Mouse (Mus musculus) embryonic facial prominence, embryonic 12.5 days (tissue): ENCODE measurements around the gene Guk1. TPM values are rescaled to one million over a fixed set of nuclear protein-coding genes. Genes with fewer than 3 reads are reported as not detected.

Experiments
- ATAC-seq: fragments of 200-750 bp; cut with Nextera tagmentation; 2 replicates; pipeline ENCODE4 v1.8.0; 2017; ENCODE audit not compliant: insufficient number of reproducible peaks, insufficient read depth, low FRiP score, low TSS enrichment
- H3K27ac ChIP-seq: fragments of 300-500 bp; sonication (generic); 2 replicates; pipeline ENCODE4 v1.5.1; 2016; ENCODE audit warnings: mild to moderate bottlenecking
- H3K27me3 ChIP-seq: fragments of 300-500 bp; sonication (generic); 2 replicates; pipeline ENCODE4 v1.6.1; 2016; ENCODE audit warnings: mild to moderate bottlenecking, moderate library complexity
- H3K36me3 ChIP-seq: fragments of 300-500 bp; sonication (generic); 2 replicates; pipeline ENCODE4 v1.6.1; 2016; ENCODE audit warnings: mild to moderate bottlenecking
- H3K4me1 ChIP-seq: fragments of 300-500 bp; sonication (generic); 2 replicates; pipeline ENCODE4 v1.6.1; 2016
- H3K4me2 ChIP-seq: fragments of 300-500 bp; sonication (generic); replicated peaks from 2 replicates; pipeline ENCODE4 v1.6.1; 2016; ENCODE audit warnings: mild to moderate bottlenecking, moderate library complexity
- H3K4me3 ChIP-seq: fragments of 300-500 bp; sonication (generic); 2 replicates; pipeline ENCODE4 v1.5.1; 2016; ENCODE audit warnings: mild to moderate bottlenecking
- H3K9ac ChIP-seq: fragments of 300-500 bp; sonication (generic); 2 replicates; pipeline ENCODE4 v1.6.1; 2016; ENCODE audit warnings: mild to moderate bottlenecking, moderate library complexity
- H3K9me3 ChIP-seq: fragments of 300-500 bp; sonication (generic); 2 replicates; pipeline ENCODE4 v1.6.1; 2016; ENCODE audit warnings: mild to moderate bottlenecking, moderate library complexity
- WGBS: fragments of 180-500 bp; shearing (Covaris S2); methylation state at CpG from one replicate; pipeline ENCODE4 v1.1.7; 2016; 5-methylcytosine and 5-hydroxymethylcytosine counted together
- polyA plus RNA-seq: library from polyadenylated mRNA; unstranded; fragments of >200 nt; fragmentation: Nextera tagmentation; extraction: Ambion mirVana; gene quantifications from 2 replicates; pipeline ENCODE4 v1.2.1, GENCODE M21; 2016

The Guk1 gene
- polyA plus RNA-seq, 1 experiment from 2014 or later = 125 TPM

DNA sequence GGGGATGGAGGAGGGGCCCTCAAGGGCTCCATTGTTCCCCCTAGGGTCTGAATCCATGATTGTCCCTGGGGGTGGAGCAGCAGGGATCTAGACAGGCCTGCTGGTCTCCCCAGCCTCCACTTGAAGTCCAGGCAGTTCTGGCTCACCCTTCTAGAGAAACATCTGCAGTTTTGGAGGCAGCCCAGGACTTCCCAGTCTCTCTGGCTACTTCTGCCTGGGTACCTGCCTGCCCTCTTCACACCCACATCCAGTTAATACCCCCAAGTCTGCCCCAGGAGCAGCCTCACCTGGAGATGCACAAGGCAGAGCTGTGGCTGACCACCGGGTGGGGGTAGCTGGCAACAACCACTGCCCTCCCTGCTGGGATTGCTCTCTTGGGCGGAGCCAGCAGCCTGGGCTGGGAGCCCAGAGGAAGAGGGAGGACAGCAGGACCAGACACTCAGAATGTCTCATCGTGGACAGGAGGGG, 9.1 kb downstream of the Guk1 start, which contains the start of gene Gjc2:
Gene Gjc2 (minus strand): TSS at position 350 of the 468 bp plus-strand sequence.
- Histone ChIP-seq H3K4me2 (no peak within 1 kb of the TSS), H3K36me3 (peaks cover 31% of the 10 kb centered on the region), H3K9me3 (no peaks in the 10 kb centered on the region), H3K27ac (no peak within 1 kb of the TSS), H3K4me3 (no peak within 1 kb of the TSS), H3K27me3 (peaks cover 22% of the 10 kb centered on the region), H3K9ac (no peak within 1 kb of the TSS), H3K4me1 (no peaks in the 10 kb centered on the region)
- ATAC-seq = no peak
- 49% methylated on average over 3 of the region's 3 CpGs for WGBS

DNA sequence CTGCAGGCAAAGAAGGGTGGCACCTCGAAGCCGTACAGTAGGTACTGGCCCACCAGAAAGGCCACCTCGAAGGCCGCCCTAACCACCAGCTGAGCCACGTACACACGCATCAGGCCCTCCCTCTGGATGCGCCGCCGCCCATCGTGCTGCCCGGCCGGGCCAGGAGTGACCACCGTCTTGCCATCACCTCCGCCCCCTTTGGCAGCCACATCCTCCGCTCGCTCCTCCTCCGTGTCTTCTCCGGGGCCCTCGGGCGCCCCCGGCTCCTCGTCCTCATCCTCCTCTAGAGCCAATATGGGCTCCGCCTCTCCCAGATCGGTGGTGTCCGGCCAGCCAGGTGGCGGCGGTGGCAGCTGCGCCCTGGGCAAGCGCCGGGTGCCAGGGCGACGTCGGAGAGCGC, 15.1 kb downstream of the Guk1 start:
- Histone ChIP-seq H3K36me3 (no peaks in the 10 kb centered on the region), H3K4me2 (peak overlapping the region; percentile 37), H3K4me3 (peak overlapping the region; percentile 19; the same call in 1 of the 2 replicates), H3K27ac (no peak overlapping the region), H3K9me3 (no peaks in the 10 kb centered on the region), H3K9ac (no peak overlapping the region), H3K4me1 (no peaks in the 10 kb centered on the region), H3K27me3 (peaks cover 69% of the 10 kb centered on the region)
- no peak for ATAC-seq
- 10% methylated on average over 34 of the region's 34 CpGs for WGBS

DNA sequence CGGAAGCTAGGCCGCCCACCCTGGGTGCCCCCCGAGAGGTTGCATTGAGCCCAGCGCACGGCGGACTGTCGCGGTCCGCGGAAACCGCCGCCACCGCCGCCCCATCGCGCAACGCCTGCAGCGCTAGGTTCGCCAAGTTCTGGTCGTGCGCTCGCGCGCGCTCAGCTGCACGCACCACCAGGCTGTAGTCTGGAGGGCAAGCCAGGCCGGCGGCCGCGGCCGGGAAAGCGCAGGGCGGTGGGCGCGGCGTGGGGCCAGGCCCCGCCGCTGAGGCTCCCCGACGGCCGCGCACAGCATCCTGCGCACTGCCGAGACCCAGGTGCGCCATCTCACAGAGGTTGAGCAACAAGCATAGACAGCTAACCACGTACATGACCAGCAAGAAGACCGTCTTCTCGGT, 15.5 kb downstream of the Guk1 start:
- no peak overlapping the region for H3K27ac ChIP-seq
- H3K27me3 ChIP-seq = peaks cover 69% of the 10 kb centered on the region
- peak overlapping the region; percentile 19; the same call in 1 of the 2 replicates for H3K4me3 ChIP-seq
- H3K9ac ChIP-seq = no peak overlapping the region
- no peaks in the 10 kb centered on the region for H3K36me3 ChIP-seq
- peak overlapping the region; percentile 37 for H3K4me2 ChIP-seq
- H3K9me3 ChIP-seq = no peaks in the 10 kb centered on the region
- H3K4me1 ChIP-seq = no peaks in the 10 kb centered on the region
- 3% methylated on average over 44 of the region's 48 CpGs for WGBS
- no peak for ATAC-seq

DNA sequence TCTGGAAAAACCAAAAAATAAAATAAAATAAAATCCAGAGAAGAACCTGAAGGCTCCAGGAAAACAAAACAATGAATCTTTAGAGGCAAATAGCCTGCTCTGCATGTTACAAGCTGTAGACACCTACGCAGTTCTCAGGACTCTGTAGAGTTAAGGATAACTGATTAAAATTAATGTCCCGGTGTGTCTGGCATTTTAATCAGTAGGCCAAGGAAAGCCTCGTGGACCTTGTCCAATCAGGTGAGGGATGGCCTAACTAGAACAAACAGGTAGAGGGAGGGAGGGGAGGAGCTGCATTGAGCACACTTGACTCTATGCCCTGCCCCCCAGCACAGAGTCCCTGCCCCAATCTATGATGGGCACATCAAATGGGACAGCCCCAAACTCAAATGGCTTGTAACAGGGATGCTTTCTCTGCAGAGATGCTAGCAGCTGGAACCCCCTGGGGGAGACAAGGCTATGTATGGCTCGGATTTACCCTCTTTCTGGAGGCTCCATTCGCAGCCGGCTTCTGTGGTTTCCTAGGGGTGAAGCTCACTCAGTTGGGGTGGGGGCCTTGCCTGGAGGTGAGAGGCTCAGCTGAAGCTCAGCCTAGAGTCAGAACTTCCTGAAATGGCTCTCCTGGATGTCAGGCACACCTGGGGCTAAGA, 17.7 kb downstream of the Guk1 start:
- ATAC-seq = no peak
- no peak overlapping the region for H3K4me3 ChIP-seq
- no peak overlapping the region for H3K9ac ChIP-seq
- peaks cover 61% of the 10 kb centered on the region for H3K27me3 ChIP-seq
- WGBS = 62% methylated on average over 6 of the region's 6 CpGs
- H3K4me1 ChIP-seq = no peaks in the 10 kb centered on the region
- no peak overlapping the region for H3K4me2 ChIP-seq
- H3K27ac ChIP-seq = no peak overlapping the region
- no peaks in the 10 kb centered on the region for H3K9me3 ChIP-seq
- H3K36me3 ChIP-seq = no peaks in the 10 kb centered on the region

GRCm38 (mm10) chr11:59170549-59170948, 21.5 kb downstream of the Guk1 start:
- H3K36me3 ChIP-seq = no peaks in the 10 kb centered on the region
- no peak for ATAC-seq
- H3K9ac ChIP-seq = no peak overlapping the region
- H3K4me2 ChIP-seq = no peak overlapping the region
- no peak overlapping the region for H3K4me3 ChIP-seq
- 79% methylated on average over 4 of the region's 4 CpGs for WGBS
- peaks cover 23% of the 10 kb centered on the region for H3K27me3 ChIP-seq
- H3K4me1 ChIP-seq = no peaks in the 10 kb centered on the region
- no peak overlapping the region for H3K27ac ChIP-seq
- no peaks in the 10 kb centered on the region for H3K9me3 ChIP-seq

DNA sequence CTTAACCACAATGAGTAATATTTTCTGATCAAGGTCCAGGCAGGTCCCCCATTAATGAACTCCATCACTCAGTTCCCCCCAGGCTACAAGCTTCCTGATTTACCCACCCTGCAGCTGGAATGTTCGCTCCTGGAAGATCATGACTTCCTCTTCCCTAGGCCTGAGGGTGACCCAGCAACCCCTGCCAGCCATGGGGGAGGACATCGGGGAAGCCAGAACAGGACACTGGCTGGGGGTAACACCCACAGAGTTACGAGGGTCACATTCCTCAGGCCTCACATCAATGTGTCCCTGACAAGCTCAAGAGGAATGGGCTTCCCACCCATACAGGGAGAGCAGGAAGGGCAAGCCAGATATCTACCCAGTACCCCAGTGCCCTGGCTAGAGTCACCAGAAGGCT, 22.2 kb downstream of the Guk1 start:
- Histone ChIP-seq H3K4me2 (no peak overlapping the region), H3K4me1 (no peaks in the 10 kb centered on the region), H3K9me3 (no peaks in the 10 kb centered on the region), H3K36me3 (no peaks in the 10 kb centered on the region), H3K27me3 (peaks cover 16% of the 10 kb centered on the region), H3K4me3 (no peak overlapping the region), H3K9ac (no peak overlapping the region), H3K27ac (no peak overlapping the region)
- ATAC-seq = no peak
- 52% methylated on average over 3 of the region's 3 CpGs for WGBS

DNA sequence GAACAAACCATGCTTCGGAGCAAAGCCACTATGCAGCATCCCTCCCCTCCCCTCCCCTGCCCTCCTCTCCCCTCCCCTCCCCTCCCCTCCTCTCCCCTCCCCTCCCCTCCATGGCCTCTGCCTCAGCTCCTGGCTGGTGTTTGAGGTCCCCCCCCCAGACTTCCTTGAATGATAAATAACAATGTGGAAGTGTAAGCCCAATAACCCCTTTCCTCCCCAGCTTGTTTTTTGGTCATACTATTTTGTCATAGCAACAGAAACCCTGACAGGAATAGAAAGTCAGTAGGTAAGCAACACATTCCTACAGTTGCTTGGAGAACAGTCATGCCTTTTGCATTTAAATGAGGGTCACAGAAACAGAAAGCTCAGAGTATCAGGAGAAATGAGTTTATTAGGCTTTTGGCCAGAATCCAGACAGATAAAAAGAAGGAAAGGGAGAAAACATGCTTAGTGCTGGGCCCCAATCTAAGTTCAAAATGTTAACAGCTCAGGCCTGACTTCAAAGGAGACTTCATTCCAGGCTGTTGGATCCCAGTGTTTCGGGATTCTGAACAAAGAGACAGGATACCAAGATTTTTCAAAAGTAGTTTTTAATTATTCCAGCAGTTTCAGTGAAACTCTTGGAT, 26.3 kb downstream of the Guk1 start:
- H3K9ac ChIP-seq = no peak overlapping the region
- peaks cover 12% of the 10 kb centered on the region; the same call in 1 of the 2 replicates for H3K4me1 ChIP-seq
- 78% methylated on average over 2 of the region's 2 CpGs for WGBS
- no peak for ATAC-seq
- no peaks in the 10 kb centered on the region for H3K9me3 ChIP-seq
- H3K27ac ChIP-seq = no peak overlapping the region
- H3K4me3 ChIP-seq = no peak overlapping the region
- H3K4me2 ChIP-seq = no peak overlapping the region
- H3K36me3 ChIP-seq = no peaks in the 10 kb centered on the region
- no peaks in the 10 kb centered on the region for H3K27me3 ChIP-seq

DNA sequence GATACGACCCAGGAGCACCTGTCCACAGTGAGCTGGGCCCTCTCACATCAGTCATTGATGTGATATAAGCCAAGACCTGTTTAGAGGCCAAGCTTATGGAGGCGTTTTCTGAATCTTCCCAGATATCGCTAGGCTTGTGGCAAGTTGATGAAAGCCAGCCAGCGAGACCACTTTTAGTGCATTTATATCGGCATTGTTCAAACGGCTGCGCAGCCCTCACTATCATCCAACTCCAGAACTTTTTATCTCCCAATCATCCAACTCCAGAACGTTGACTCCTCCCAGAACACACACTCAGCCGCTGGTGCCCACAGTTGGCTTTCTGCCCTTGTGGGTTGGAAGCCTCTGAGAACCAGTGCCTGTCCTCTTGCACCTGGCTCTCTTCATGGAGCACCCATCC, 27.6 kb downstream of the Guk1 start:
- no peak overlapping the region for H3K9ac ChIP-seq

DNA sequence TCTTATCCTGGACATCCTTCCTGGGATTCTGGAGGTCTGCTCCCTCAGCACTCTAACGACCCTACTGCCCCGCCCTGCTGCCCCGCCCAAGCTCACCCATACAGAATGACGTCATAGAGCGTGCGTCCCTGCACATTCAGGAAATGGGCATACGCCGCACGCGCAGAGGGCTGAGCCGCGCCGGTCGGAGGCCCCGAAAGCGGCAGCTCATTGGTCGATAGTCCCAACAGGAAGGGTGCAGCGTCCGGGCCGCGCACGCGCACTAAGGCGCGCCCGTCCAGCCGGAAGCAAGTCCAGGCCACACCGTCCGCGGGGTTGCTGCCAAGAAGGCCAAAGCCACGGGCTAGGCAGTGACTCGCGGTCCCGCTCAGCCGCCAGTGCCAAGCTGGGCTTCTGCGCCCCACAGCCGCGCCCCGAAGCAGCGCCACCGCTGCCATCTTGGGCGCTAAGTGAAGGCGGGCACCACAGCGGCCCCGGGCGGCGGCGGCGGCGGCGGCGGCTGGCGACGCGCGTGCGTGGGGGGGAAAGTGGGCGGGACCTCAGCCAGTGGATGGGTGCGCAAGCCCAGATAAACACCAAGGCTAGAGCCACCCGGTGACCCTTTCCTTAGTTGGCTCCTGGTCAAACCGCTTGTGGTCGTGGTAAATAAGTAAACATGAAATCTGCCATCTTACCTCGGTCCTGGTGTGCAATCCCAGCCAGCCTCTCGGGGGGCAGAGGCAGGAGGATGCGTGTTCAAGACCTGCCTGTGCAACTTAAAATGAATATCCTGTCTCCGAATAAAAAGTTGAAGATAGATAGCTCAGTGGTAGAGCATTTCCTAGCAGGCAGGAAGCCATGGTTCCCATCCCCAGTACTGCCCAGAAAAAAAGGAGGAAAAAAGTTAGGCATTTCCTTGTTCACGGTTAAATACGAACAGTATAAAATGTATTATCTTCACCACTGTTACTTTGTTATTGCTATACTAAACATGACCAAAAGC, 28.5 kb downstream of the Guk1 start, which contains the start of gene Iba57:
Gene Iba57 (minus strand): TSS at position 485 of the 982 bp plus-strand sequence.
- H3K4me3 ChIP-seq = peak within 1 kb of the TSS; percentile 79
- peak within 1 kb of the TSS; percentile 87 for H3K9ac ChIP-seq
- ATAC-seq = peak; percentile 96
- 3% methylated on average over 52 of the region's 68 CpGs for WGBS
- no peaks in the 10 kb centered on the region; the same call in 1 of the 2 replicates for H3K36me3 ChIP-seq
- peaks cover 12% of the 10 kb centered on the region; the same call in 1 of the 2 replicates for H3K4me1 ChIP-seq
- no peaks in the 10 kb centered on the region for H3K27me3 ChIP-seq
- H3K4me2 ChIP-seq = peak within 1 kb of the TSS; percentile 53
- no peaks in the 10 kb centered on the region for H3K9me3 ChIP-seq
- H3K27ac ChIP-seq = peak within 1 kb of the TSS; percentile 98

More for the DNA sequence above, 27.6 kb downstream of the Guk1 start:
- Histone ChIP-seq H3K4me2 (peak overlapping the region; percentile 53), H3K9me3 (no peaks in the 10 kb centered on the region), H3K36me3 (no peaks in the 10 kb centered on the region), H3K4me3 (peak overlapping the region; percentile 79; the same call in 1 of the 2 replicates), H3K4me1 (peaks cover 12% of the 10 kb centered on the region; the same call in 1 of the 2 replicates), H3K27me3 (no peaks in the 10 kb centered on the region), H3K27ac (no peak overlapping the region)
- ATAC-seq = no peak
- WGBS = 83% methylated on average over 9 of the region's 9 CpGs

- WGBS = 68% methylated on average over 9 of the region's 9 CpGs
- H3K27me3 ChIP-seq = no peaks in the 10 kb centered on the region
- peaks cover 6% of the 10 kb centered on the region; the same call in 1 of the 2 replicates for H3K36me3 ChIP-seq
- peak overlapping the region; percentile 79 for H3K4me3 ChIP-seq
- ATAC-seq = 0 out of 2 replicates have a peak, but pooled peaks have one; percentile 8
- H3K9ac ChIP-seq = peak overlapping the region; percentile 43
- no peaks in the 10 kb centered on the region for H3K9me3 ChIP-seq
- H3K4me2 ChIP-seq = peak overlapping the region; percentile 53
- peaks cover 12% of the 10 kb centered on the region; the same call in 1 of the 2 replicates for H3K4me1 ChIP-seq
- 0 out of 2 replicates have a peak overlapping the region, but pooled peaks have one; percentile 50 for H3K27ac ChIP-seq
Observed at GRCm38 (mm10) chr11:59162443-59163254, 29.4 kb downstream of the Guk1 start.
